Mouse (Mus musculus) ES-E14 (cell line): ENCODE measurements at regions not wholly inside any gene's neighbourhood (a gene's known extent, or its start where the extent isn't known, plus 50 kb on each side); places are given as distances from the start of the nearest gene placed in this dataset.

ENCODE experiments used
- DNase-seq: peaks from one replicate; pipeline ENCODE4 v3.0.0-alpha.2; 2013; ENCODE audit warnings: low read depth, low spot score
- H3K27ac ChIP-seq: 2 replicates; pipeline ENCODE4 v1.5.1; 2012; ENCODE audit warnings: low read depth, mild to moderate bottlenecking, low read length, moderate library complexity, mixed read lengths; ENCODE audit not compliant: poor library complexity, insufficient read depth, severe bottlenecking
- H3K36me3 ChIP-seq: 2 replicates; pipeline ENCODE4 v1.6.1; 2012; ENCODE audit warnings: mild to moderate bottlenecking, low read length, moderate library complexity, mixed read lengths; ENCODE audit not compliant: control insufficient read depth, poor library complexity, insufficient read depth, severe bottlenecking
- H3K4me1 ChIP-seq, 2 experiments: fragments of 150-350 bp in 1 of 2; sonication (generic) in 1 of 2; 2 replicates each; pipeline ENCODE4 v1.6.1; 2012; ENCODE audit warnings: low read length in 2 of 2, mild to moderate bottlenecking in 1 of 2, mixed read lengths in 1 of 2; ENCODE audit not compliant: control insufficient read depth in 2 of 2, insufficient read depth in 2 of 2, poor library complexity in 1 of 2
- H3K4me3 ChIP-seq, 2 experiments: fragments of 150-350 bp in 1 of 2; sonication (generic) in 1 of 2; 2 replicates each; pipeline ENCODE4 v1.5.1; 2012; ENCODE audit warnings: low read length in 2 of 2, low read depth in 1 of 2, mild to moderate bottlenecking in 1 of 2, mixed read lengths in 1 of 2; ENCODE audit not compliant: insufficient read depth in 1 of 2, poor library complexity in 1 of 2, severe bottlenecking in 1 of 2
- H3K9ac ChIP-seq: 2 replicates; pipeline ENCODE4 v1.6.1; 2012; ENCODE audit warnings: low read depth, mild to moderate bottlenecking, low read length, mixed read lengths; ENCODE audit not compliant: poor library complexity, insufficient read depth, severe bottlenecking
- H3K9me3 ChIP-seq: fragments of 150-350 bp; sonication (generic); 2 replicates; pipeline ENCODE4 v1.6.1; 2012; ENCODE audit warnings: low read depth, mild to moderate bottlenecking, low read length; ENCODE audit not compliant: control insufficient read depth, insufficient read depth
- CHD2 ChIP-seq: IDR thresholded peaks from 2 replicates; pipeline ENCODE4 v1.6.1; 2014; ENCODE audit warnings: mild to moderate bottlenecking, low read depth, low read length, inconsistent platforms
- HCFC1 ChIP-seq: IDR thresholded peaks from 2 replicates; pipeline ENCODE4 v1.6.1; 2012; ENCODE audit warnings: low read length, inconsistent platforms, borderline replicate concordance; ENCODE audit not compliant: insufficient read depth
- MAFK ChIP-seq: IDR thresholded peaks from 2 replicates; pipeline ENCODE4 v1.6.1; 2014; ENCODE audit warnings: mild to moderate bottlenecking, low read depth, low read length, inconsistent platforms; ENCODE audit not compliant: insufficient read depth
- ZC3H11A ChIP-seq: IDR thresholded peaks from 2 replicates; pipeline ENCODE4 v1.6.1; 2012; ENCODE audit warnings: low read depth, mild to moderate bottlenecking, inconsistent platforms, low read length, borderline replicate concordance
- ZNF384 ChIP-seq: IDR thresholded peaks from 2 replicates; pipeline ENCODE4 v1.6.1; 2012; ENCODE audit warnings: low read depth, low read length, inconsistent platforms
- in situ Hi-C, 2 experiments: fragments of 600-800 bp; cut with MboI; formaldehyde crosslinking; loops; one replicate each; pipeline ENCODE4 v1.15.1; 2025; ENCODE audit warnings: low sequenced_read_pairs in 2 of 2, inconsistent platforms in 1 of 2; ENCODE audit not compliant: unreplicated experiment in 2 of 2

DNA sequence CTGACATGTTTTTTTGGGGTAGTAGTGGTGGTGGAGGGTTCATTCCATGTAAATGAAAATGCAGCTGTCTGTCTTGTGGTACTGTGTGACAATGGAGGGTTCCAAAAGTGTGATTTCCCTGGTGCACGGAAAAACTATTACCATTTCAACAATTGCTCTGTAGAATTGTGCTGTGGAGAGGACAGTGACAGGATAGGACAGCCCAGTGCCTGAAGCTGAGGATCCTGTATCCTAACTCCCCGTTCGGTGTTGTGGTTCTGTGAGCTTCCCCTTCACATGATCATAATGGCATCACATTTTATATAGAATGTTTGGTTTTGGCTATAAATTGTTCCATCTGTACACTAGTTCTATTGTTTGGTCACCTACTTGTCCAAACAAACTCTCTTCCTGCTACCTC is 196.4 kb downstream of the Mex3b start:
- no peak for TF ChIP-seq ZNF384
- no peak for TF ChIP-seq HCFC1
- no peak for TF ChIP-seq ZC3H11A
- no peak for TF ChIP-seq MAFK
- no peak for TF ChIP-seq CHD2
- in situ Hi-C loops = no loop called here
- H3K27ac ChIP-seq = no peak overlapping the region
- H3K4me3 ChIP-seq = no peak overlapping the region
- no peaks in the 10 kb centered on the region for H3K4me1 ChIP-seq
- no peaks in the 10 kb centered on the region for H3K36me3 ChIP-seq
- H3K9me3 ChIP-seq = no peaks in the 10 kb centered on the region
- DNase-seq = no peak
- no peak overlapping the region for H3K9ac ChIP-seq

DNA sequence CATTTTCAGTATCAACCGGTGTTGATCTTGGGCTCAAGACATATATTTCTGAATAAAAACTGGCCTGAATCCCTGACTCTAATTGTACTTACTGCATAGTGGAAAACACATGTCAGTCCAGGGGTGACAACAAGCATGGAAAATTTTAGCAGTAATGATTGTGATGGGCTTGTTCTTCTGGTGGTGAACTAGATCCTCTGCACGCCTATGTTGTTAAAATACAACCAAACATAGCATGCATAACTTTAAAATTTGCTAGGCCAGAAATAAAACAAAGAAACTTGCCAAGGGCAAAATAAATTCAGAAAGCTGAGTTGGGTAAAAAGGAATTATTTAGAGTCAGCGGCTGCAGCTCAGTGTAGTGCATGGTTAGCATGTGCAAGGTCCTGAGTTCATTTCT is 198.2 kb downstream of the Mex3b start:
- in situ Hi-C loops = no loop called here
- DNase-seq = no peak
- H3K4me1 ChIP-seq = no peaks in the 10 kb centered on the region
- no peaks in the 10 kb centered on the region for H3K9me3 ChIP-seq
- TF ChIP-seq HCFC1 = no peak
- TF ChIP-seq ZNF384 = no peak
- TF ChIP-seq MAFK = no peak
- no peak for TF ChIP-seq ZC3H11A
- no peak for TF ChIP-seq CHD2
- H3K4me3 ChIP-seq = no peak overlapping the region
- H3K9ac ChIP-seq = no peak overlapping the region
- no peak overlapping the region for H3K27ac ChIP-seq
- no peaks in the 10 kb centered on the region for H3K36me3 ChIP-seq

DNA sequence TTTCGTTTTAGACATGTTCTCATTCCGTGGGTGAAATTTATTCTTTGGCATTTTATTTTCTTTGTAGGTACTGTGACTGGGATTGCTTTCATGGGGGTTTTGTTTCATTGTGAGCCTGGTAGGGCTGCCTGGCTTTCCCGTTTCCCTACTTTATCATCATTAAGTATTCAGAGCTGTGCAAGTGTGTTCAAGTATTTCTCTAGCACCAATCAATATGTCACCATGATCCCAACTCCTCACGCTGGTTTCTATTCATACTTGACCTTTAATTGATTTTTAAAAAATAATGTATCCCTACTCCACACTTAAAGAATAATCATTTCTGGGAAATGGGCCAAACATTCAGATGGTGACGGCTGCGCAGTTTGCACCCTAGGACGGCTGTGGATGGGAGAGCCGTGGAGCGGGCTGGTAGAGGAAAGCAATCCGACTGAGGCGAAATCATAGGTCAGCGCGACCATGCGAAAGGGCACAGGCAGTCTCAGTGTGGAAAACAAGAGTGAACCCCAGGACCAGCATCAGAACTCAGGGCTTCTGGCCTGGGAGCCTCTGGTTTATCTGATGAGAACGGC is 207.4 kb downstream of the Mex3b start:
- DNase-seq = no peak
- TF ChIP-seq ZNF384 = no peak
- TF ChIP-seq ZC3H11A = no peak
- no peak for TF ChIP-seq CHD2
- in situ Hi-C loops = no loop called here
- H3K27ac ChIP-seq = no peak overlapping the region
- no peaks in the 10 kb centered on the region for H3K4me1 ChIP-seq
- H3K9ac ChIP-seq = no peak overlapping the region
- H3K4me3 ChIP-seq = no peak overlapping the region
- no peaks in the 10 kb centered on the region for H3K9me3 ChIP-seq
- H3K36me3 ChIP-seq = no peaks in the 10 kb centered on the region

DNA sequence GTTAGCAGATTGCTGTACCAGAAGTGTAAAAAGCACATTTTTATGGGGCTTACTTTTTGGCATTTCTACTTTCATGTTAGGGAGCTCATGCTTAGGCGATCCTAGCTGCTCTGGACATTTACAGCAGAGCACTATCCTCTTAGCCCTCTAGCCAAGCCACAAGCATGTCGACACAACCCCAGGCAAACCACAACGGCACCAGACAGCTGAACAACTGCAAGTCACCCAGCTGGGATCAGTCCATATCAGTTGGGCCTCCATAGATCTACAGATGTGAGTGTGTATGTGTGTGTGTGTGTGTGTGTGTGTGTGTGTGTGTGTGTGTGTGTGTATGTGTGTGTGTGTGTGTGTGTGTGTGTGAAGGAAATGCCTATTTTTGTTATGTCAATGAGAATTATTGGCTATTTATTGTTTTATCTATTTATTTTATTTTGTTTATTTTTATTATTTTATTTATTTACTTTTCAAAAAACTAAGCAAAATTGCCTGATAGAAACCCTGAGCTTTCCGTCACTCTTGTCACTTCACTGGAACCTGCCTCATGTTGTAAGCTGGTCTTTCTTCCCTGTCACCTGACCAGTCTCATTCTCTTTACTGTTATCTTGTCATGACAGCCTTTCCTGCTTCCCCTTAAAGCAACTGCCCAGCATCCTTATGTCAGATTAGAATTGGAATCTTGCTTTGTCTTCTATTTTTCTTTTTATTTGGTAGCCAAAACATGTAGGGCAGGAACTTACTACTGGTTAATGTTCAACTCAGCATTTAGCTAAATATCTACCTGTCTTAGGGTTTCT is 208.2 kb downstream of the Mex3b start:
- no peaks in the 10 kb centered on the region for H3K4me1 ChIP-seq
- in situ Hi-C loops = no loop called here
- H3K9ac ChIP-seq = no peak overlapping the region
- no peaks in the 10 kb centered on the region for H3K9me3 ChIP-seq
- H3K36me3 ChIP-seq = no peaks in the 10 kb centered on the region
- DNase-seq = no peak
- no peak for TF ChIP-seq MAFK
- TF ChIP-seq ZC3H11A = no peak
- TF ChIP-seq CHD2 = no peak
- TF ChIP-seq ZNF384 = no peak
- no peak for TF ChIP-seq HCFC1
- H3K4me3 ChIP-seq = no peak overlapping the region
- no peak overlapping the region for H3K27ac ChIP-seq
